Mouse (Mus musculus) olfactory bulb, adult 2 months (tissue): ENCODE measurements around the gene Map3k1. TPM values are rescaled to one million over a fixed set of nuclear protein-coding genes. Genes with fewer than 3 reads are reported as not detected.

ENCODE experiments used
- H3K27ac ChIP-seq: fragments of 200-500 bp; 2 replicates; pipeline ENCODE4 v1.5.1; 2012; ENCODE audit warnings: low read depth, low read length; ENCODE audit not compliant: insufficient read depth
- H3K4me1 ChIP-seq: fragments of 200-500 bp; 2 replicates; pipeline ENCODE4 v1.6.1; 2012; ENCODE audit warnings: low read length; ENCODE audit not compliant: control insufficient read depth, insufficient read depth
- H3K4me3 ChIP-seq: fragments of 200-500 bp; 2 replicates; pipeline ENCODE4 v1.5.1; 2012; ENCODE audit warnings: mild to moderate bottlenecking, low read depth, low read length, moderate library complexity; ENCODE audit not compliant: insufficient read depth
- CTCF ChIP-seq: fragments of 200-500 bp; IDR thresholded peaks from 2 replicates; pipeline ENCODE4 v1.5.1; 2012; ENCODE audit warnings: low read depth, mild to moderate bottlenecking, low read length, moderate library complexity; ENCODE audit not compliant: insufficient read depth
- POLR2A ChIP-seq: fragments of 200-500 bp; IDR thresholded peaks from 2 replicates; pipeline ENCODE4 v1.6.1; 2012; ENCODE audit warnings: mild to moderate bottlenecking, low read depth, low read length, moderate library complexity; ENCODE audit not compliant: insufficient read depth
- WGBS: fragments of 180-500 bp; shearing (Covaris S2); methylation state at CpG from one replicate; pipeline ENCODE4 v1.1.7; 2018; 5-methylcytosine and 5-hydroxymethylcytosine counted together
- polyA plus RNA-seq: library from polyadenylated mRNA; stranded (reverse); fragments of >200 nt; gene quantifications from 2 replicates; pipeline ENCODE4 v1.2.4, GENCODE M21; 2012; ENCODE audit warnings: low replicate concordance; ENCODE audit not compliant: missing spikeins, insufficient read depth, insufficient read length

Gene Map3k1
- polyA plus RNA-seq, 1 experiment = 135 TPM

- Histone ChIP-seq H3K4me3 (no peak overlapping the region), H3K27ac (no peak overlapping the region), H3K4me1 (no peaks in the 10 kb centered on the region)
- 90% methylated on average over 3 of the region's 3 CpGs for WGBS
- no peak for TF ChIP-seq POLR2A
- TF ChIP-seq CTCF = no peak
These were observed 7.6 kb upstream of the Map3k1 start for GRCm38 (mm10) chr13:111816431-111816830.

DNA sequence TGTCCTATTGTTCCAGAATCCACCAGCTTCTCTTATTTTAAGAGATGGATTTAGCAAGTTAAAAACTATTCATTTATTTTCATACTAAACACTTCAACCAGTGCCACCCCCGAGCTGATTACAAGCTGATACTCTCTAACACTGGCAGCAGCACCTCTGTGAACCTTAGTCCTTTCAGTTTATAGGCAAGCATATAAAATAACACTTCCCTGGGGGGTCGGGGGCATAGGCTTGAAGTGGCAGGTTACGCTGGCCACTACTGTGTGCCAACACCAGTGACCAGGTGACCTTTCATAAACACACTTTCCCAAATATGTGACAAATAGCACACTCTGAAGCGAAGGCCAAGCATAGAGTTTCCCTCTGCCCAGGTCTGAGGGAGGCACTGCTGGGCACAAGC, 6.7 kb upstream of the Map3k1 start:
- Histone ChIP-seq H3K27ac (no peak overlapping the region), H3K4me3 (no peak overlapping the region), H3K4me1 (no peaks in the 10 kb centered on the region)
- WGBS = 95% methylated on average over 4 of the region's 4 CpGs
- TF ChIP-seq POLR2A = no peak
- TF ChIP-seq CTCF = no peak

GRCm38 (mm10) chr13:111815017-111815416, 6.2 kb upstream of the Map3k1 start:
- Histone ChIP-seq H3K27ac (no peak overlapping the region), H3K4me3 (no peak overlapping the region), H3K4me1 (no peaks in the 10 kb centered on the region)
- WGBS = 97% methylated on average over 7 of the region's 7 CpGs
- TF ChIP-seq CTCF (no peak), POLR2A (no peak)

DNA sequence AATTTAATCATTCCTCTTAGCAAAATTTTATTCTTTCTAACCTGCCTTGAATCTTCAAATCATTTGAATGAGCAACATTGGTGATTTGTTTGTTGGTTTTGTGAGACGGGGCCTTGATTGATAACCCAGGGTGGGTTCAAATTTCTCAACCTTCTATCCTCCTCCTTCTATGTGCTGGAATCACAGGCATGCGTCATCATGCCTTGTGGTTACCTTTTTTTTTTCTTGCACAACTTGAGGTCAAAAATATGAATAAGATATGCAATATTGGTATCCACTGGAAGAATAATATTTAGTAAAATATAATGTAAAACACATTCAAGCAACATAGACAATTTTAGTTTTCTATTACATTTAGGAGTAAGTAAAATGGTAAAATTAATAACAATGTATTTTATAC, 3.9 kb upstream of the Map3k1 start:
- Histone ChIP-seq H3K4me1 (no peaks in the 10 kb centered on the region), H3K27ac (no peak overlapping the region), H3K4me3 (no peak overlapping the region)
- TF ChIP-seq POLR2A (no peak), CTCF (no peak)
- WGBS = 96% methylated on average over 2 of the region's 2 CpGs

GRCm38 (mm10) chr13:111810998-111811628, 2.3 kb upstream of the Map3k1 start:
- WGBS = 84% methylated on average over 13 of the region's 13 CpGs
- Histone ChIP-seq H3K4me1 (no peaks in the 10 kb centered on the region), H3K4me3 (no peak overlapping the region), H3K27ac (no peak overlapping the region)
- TF ChIP-seq CTCF (no peak), POLR2A (no peak)

DNA sequence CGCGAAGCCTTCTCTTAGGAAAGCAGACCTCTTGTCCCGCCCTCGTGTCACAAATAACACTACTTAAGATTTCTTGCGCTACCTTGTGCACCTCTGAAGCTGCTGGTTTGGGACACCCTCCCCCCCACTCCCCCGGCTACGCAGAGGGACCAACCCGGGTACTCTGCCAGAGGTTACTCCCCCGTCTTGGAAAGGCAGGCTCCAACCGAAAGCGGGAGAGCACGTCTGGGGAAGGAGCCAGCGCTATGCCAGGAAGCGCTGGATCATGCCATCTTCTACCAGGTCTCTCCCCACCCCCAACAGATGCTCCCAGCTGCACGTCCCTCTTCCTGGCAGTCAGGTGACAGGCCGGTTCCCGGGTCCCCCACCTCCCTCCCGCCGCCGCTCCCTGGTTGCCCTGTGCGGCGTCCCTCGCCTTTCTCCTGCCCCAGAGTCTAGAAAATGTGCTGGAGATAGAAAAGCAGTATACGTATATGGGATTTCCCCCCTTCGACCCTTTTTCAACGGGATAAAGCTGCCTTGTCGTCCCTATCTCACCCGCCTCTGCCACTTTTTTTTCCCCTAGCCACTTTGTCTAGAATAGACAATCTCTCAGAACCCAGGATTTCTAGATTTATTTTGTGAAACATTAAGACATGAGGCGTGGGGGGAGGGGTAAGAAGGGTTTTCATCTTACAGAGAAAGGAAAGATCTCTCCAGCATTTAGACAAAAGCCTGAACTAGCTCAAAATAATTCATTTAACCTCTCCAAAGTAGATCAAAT, 854 bp upstream of the Map3k1 start:
- TF ChIP-seq CTCF (no peak), POLR2A (no peak)
- Histone ChIP-seq H3K4me1 (peaks cover 5% of the 10 kb centered on the region; the same call in 1 of the 2 replicates), H3K4me3 (peak overlapping the region; percentile 97), H3K27ac (peak overlapping the region; percentile 100)
- WGBS = 2% methylated on average over 29 of the region's 29 CpGs

DNA sequence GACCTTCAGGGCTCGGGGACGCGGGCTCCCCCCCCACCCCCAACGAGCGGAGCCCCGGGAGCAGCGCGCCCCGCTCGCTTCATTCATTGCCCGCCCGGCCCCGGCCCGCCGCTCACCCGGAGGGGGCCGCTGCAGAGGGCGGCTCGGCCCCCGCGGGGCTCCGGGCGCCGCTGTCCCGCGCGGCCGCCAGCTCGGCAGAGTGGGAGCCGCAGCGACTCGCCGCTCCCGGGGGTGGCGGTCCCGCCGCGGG, 481 bp downstream of the Map3k1 start:
- 1% methylated on average over 38 of the region's 38 CpGs for WGBS
- Histone ChIP-seq H3K4me1 (peaks cover 11% of the 10 kb centered on the region), H3K27ac (peak overlapping the region; percentile 99), H3K4me3 (peak overlapping the region; percentile 100)
- TF ChIP-seq POLR2A = no peak; the same call in 1 of the 2 replicates
- no peak for TF ChIP-seq CTCF

DNA sequence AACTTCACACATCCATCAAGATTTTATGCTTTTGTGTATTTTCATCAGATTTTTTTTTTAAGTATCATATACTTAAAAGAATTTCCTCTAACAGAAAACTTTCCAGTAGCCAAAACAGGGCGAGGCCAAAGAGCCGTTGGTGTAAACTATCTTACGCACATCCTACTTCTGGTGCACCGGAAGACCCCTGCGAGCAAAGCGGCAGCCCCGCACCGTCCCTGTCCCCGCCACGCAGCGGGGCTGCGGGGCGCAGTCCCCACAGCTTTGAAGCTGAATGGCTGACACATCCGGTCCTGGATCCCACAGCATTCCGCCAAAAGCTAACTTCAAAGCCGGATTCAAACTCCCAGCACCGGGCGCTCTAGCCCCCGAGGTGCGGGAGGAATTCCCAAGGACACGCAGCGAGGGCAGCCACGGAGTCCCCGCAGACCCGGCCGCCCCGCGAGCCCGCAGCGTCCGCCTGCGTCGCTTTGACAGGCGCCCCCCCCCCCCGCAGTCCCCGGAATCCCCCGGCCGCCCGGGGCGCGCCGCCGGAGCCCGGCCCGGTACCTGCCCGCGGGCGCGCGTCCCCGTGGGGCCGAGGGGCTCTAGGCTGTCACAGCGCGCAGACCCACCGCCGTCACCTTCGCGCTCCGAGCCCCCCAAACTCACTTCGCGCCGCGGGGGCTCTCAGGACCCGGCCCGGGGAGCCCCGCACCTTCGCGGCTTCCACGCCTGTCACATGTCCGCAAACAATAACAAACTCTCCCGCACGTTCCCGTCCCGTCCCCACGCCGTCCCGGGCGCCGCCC, 1.0 kb downstream of the Map3k1 start:
- H3K4me1 ChIP-seq = peaks cover 15% of the 10 kb centered on the region
- WGBS = 2% methylated on average over 74 of the region's 79 CpGs
- peak overlapping the region; percentile 99 for H3K27ac ChIP-seq
- no peak for TF ChIP-seq CTCF
- no peak for TF ChIP-seq POLR2A
- peak overlapping the region; percentile 100 for H3K4me3 ChIP-seq

GRCm38 (mm10) chr13:111807105-111807595, 1.6 kb downstream of the Map3k1 start:
- no peak for TF ChIP-seq POLR2A
- no peak for TF ChIP-seq CTCF
- WGBS = 1% methylated on average over 11 of the region's 11 CpGs
- Histone ChIP-seq H3K4me1 (peaks cover 17% of the 10 kb centered on the region), H3K4me3 (peak overlapping the region; percentile 100), H3K27ac (peak overlapping the region; percentile 99)
